Comparison of ENCODE assay signal across 21 mouse cellular contexts in the genomic region with DNA sequence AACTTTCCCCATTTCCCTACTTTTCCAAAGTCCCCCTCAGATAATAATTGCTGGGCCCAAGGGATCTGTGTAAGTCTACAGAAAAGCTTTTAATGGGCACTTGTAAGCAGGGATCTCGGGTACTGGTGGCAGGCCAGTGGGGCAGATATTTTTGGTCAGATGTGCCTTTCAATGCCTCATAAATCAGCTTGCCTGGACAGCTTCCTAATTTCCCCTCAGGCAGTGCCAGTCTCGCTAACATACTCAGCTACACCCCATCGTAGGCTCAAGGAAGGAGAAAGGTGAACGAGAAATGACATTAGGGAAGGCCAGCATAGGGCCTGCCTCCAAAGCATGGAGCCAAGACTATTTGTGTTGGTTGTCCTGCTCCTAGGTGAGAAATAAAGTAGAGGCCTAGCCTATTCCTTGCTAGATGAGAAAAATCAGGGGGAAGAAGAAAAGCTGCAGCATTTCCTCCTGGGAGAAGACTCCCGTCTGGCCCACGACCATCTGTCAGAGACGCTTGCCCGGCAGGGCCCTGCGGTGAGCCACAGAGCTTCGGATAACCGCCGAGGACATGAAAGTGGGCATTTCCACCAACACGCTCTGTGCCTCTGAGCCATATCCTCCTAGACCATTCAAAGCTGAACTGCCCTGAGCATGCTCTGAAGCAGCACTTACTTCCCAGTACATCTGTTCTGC.
DNase-seq lines count a peak whose midpoint lies in the region; ATAC-seq and TF ChIP-seq lines count a peak whose summit lies in the region.
"Had no signal": no experiment of that assay in that cellular context is flagged by ENCODE, and none has a peak within 500 bp of the region (broad histone marks: within the 10 kb centered on the region; RNA-seq: fewer than 3 reads in every experiment).

No protein-coding gene starts in this region.

- ATAC-seq in granulocyte monocyte progenitor cell, adult 5-6 weeks (replicated peaks; ENCODE audit: poor library complexity, severe bottlenecking): peak; percentile 58
- ATAC-seq: forebrain, postnatal 0 days; inflammation-experienced regulatory T-cells, adult 6 months had no signal

- TF ChIP-seq CTCF in gastrocnemius, adult 2 months (IDR thresholded peaks at IDR 0.05): no peak

- peak; percentile 52 for DNase-seq in gastrocnemius, adult 2 months
- no peak for DNase-seq in gastrocnemius, postnatal 25 days
- DNase-seq in brain, adult 2 months (ENCODE audit: low read depth, low spot score): peak; percentile 82
- DNase-seq in cerebellum, adult 9-10 months: peak; percentile 76
- DNase-seq in retina, postnatal 1 day: no peak
- DNase-seq in adrenal gland, postnatal 36 days: no peak
- DNase-seq in kidney, adult 11 months: no peak
- DNase-seq: B cell, adult 2 months; forebrain, postnatal 0 days; gastrocnemius, postnatal 10 days; kidney, postnatal 4 days; midbrain, embryonic 14.5 days; right cerebral cortex, postnatal 25 days; thymus, adult 2 months had no signal

- intact Hi-C loops in gastrocnemius, adult 2 months (cut with DNase I): no loop called here

- H3K4me3 ChIP-seq in gastrocnemius, adult 2 months: no peak overlapping the region
- H3K4me3 ChIP-seq: forebrain, embryonic 10.5 days; kidney, embryonic 15.5 days; lung, embryonic 15.5 days; myocyte had no signal

- peak overlapping the region; percentile 55 for H3K27ac ChIP-seq in gastrocnemius, adult 2 months
- H3K27ac ChIP-seq: forebrain, embryonic 10.5 days; kidney, embryonic 15.5 days; liver, embryonic 14.5 days; lung, embryonic 15.5 days had no signal

Comparison
In these comparisons a context has a peak if more than half of its experiments do, and no peak if none do; other contexts are left out.
1. DNase-seq: peak in gastrocnemius, adult 2 months (single experiment), brain, adult 2 months (single experiment) and cerebellum, adult 9-10 months (single experiment); none in gastrocnemius, postnatal 25 days (single experiment), retina, postnatal 1 day (single experiment), adrenal gland, postnatal 36 days (0 of 2) and kidney, adult 11 months (single experiment).